Mouse (Mus musculus) T-helper 2 cell (primary cell): ENCODE measurements at regions not wholly inside any gene's neighbourhood (a gene's known extent, or its start where the extent isn't known, plus 50 kb on each side); places are given as distances from the start of the nearest gene placed in this dataset.

ENCODE experiments used
- in situ Hi-C: fragments of 300-600 bp; cut with MboI, MseI; formaldehyde crosslinking; loops from one replicate; pipeline ENCODE4 v1.15.1; 2025; ENCODE audit warnings: high pct_unique_total_duplicates

DNA sequence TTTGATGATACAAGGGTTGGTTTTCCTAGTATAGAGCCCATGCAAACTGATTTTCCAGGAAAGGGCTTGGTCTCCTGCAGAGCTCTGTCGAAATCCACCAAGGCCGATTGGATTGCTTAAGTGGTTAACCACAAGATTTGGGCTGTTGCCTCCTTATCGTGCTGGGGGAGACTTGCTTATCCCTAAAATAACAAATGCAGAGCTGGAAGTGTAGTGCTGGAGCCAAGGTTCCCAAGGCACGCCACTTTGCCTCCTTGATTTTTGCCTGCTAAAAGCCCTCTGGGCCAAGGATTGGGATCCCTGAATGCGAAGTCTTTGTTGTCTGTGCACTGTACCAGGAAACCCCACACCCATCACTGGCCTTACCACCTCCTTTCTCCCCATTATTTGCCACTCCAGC lies 52.8 kb upstream of the Tmem178 start:
- in situ Hi-C loops: loop anchor here (10.0 kb wide), 1 partner anchor 1507 kb away; no protein-coding TSS in a partner anchor

DNA sequence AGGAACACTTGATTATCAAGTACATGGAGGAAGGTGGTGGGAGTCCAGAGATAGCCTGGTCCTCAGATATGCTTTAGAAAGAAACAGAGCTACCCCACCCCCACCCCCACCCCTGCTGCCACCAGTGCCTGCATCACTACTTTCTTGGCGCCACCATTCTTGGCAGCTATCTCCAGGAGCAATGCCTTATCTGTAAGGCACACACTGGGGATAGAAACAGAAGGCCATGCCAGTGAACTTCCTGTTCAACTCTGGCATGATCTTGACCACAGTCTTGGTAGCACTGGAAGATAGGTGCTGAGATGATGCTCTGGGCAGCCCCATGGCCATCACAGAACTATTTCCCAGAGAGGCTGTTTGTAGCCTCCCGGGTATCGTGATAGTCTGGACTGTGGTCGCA lies 55.3 kb upstream of the Tmem178 start:
- in situ Hi-C loops: loop anchor here (10.0 kb wide), 1 partner anchor 616 kb away; no protein-coding TSS in a partner anchor

DNA sequence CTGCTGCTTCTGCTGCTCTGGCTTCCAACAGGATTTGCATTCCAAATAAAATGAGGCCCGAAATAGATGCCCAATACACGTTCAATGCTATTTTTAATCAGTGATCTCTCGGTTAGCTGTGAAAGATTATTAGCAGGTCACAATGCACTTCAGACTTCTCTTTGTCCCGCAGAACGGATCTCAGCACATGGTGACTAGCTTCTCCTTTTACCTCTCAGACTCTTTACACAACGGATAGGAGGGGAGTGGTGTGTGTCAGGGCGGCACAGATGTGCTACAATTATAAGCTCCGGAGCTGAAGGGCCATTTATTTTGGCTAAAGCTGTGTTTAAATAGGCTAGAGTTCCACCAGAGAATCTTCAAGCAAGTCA lies 56.7 kb upstream of the Tmem178 start:
- in situ Hi-C loops: loop anchor here (10.0 kb wide), 1 partner anchor 617 kb away; no protein-coding TSS in a partner anchor

DNA sequence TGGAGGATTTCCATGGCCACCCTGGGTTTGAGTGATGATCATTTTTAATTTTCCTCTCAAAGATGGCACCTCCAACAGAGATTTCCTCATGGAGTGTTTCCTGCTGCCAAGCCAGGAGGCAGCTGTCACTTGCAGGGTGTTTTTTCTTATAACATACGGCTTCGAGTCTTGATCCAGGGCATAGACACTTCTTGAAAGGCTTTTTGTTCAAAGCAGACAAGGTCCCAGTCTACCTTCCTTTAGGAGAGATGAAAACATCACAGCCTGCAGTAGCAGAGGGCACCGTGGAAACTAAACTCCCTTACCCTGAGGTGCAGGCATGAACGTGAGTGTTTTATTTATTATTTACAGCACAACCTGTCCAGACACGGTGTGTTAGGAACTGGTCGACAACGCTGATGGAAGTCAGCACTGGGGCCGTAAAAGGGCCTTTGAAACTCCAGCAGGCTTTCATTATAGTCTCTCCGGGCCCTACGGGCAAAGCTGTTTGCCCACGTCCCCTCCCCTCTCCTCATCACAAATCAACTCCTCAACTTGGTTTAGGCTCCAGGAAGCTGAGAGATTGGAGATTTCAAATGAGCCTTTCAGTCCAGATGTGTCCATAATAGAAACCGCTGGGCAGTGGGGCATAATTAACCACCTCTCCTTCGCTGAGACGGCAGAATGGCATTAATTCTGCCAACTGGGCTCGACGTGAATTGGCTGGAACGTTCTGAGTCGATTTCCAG lies 57.2 kb upstream of the Tmem178 start:
- in situ Hi-C loops: loop anchor here (10.0 kb wide), 1 partner anchor 618 kb away; no protein-coding TSS in a partner anchor

GRCm38 (mm10) chr17:80886211-80886701 lies 58.2 kb upstream of the Tmem178 start:
- in situ Hi-C loops: loop anchor here (10.0 kb wide), 1 partner anchor 619 kb away; no protein-coding TSS in a partner anchor

- in situ Hi-C loops: loop anchor here (10.0 kb wide), 1 partner anchor 619 kb away; no protein-coding TSS in a partner anchor
These were observed 58.7 kb upstream of the Tmem178 start for GRCm38 (mm10) chr17:80885706-80886105.

DNA sequence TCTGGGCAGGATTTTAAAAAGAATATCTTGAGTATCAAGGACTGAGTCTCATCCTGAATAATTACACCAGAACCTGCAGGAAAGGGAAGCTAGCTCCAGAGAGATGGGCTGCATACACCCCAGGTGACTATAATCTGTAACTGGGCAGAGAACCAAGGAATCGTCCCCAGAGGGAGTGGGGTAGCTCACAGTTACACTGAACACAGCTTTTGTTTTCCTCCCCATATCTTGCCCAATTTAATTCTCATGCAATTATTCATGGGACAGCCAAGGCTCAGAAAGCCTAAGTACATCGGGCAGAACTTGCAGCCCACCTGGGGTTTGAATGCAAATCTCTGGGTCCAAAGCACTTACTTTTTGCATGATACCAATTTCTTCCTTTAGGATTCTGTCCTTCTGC lies 59.5 kb upstream of the Tmem178 start:
- in situ Hi-C loops: loop anchor here (10.0 kb wide), 1 partner anchor 620 kb away; no protein-coding TSS in a partner anchor

DNA sequence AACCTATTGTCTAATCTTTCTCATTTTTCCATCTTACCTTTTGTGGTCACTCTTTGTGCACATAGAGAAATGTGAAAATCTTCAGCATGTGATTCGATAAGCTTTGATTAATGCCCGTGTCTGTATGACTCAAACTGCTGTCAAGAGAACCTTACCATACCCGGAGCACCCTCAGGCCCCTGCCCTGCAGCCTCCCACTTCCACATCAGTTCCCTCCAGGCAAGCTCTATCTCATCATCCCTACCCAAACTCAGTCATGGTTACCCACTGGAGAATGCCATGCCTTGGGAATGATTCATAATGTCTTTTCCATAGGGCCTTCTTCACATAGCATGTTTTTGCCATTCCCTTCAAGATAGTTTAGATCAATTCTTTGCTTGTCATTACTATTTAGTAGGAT lies 62.0 kb upstream of the Tmem178 start:
- in situ Hi-C loops: loop anchor here (10.0 kb wide), 1 partner anchor 622 kb away; no protein-coding TSS in a partner anchor

- in situ Hi-C loops: loop anchor here (10.0 kb wide), 1 partner anchor 624 kb away; no protein-coding TSS in a partner anchor
These were observed 64.1 kb upstream of the Tmem178 start for GRCm38 (mm10) chr17:80880325-80880724.

DNA sequence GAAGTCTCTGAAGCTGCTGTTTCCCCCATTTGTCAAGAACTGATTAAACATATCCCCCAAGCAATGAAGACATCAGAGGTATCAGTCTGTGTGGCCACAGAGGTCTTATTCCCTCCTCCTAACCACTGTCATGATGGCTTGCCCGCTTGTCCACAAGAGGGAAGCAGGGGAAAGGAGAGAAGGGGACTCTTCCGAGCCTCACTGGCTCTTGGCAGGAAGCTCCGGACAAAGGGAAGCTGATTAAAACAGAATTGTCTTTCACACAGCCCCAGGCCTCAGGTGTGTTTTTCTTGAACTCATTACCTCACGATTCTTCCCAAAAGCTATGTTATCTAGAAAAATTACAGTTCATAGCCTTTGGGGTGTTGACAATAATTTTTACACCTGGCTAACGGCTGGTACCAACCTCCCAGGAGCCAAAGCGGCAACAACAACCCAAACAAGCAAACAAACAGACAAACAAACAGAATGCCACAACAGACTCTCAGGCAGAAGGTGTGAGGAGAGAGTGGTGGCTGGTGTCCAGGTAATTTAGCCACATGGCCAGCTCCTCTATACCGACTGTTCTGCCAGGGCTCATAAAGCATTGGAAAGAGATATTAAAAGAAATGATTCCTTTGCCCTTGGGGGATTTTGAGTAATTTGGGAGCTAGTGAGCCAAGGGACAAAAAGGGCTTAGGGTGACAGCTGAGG lies 68.9 kb upstream of the Tmem178 start:
- in situ Hi-C loops: no loop called here

DNA sequence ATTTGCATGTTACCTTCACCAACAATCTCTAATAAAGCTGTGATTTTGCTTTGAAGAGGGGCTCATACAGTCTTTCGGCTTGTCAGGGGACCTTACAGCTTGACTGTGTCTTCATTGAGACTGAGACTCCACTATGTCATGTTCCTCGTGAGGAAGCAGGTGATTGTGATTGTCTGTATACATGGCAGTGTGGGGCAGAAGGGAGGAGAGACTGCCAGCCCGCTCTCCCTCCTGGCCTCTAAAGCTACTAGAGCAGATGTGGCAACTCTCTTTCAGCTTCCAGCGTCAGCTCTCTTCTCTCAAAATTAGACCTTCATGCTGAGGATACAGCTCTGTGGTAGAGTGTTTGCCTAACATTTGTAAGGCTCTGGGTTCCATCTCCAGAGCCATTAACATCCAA lies 73.5 kb upstream of the Tmem178 start:
- in situ Hi-C loops: no loop called here

- in situ Hi-C loops: no loop called here
These were observed 82.1 kb upstream of the Tmem178 start for GRCm38 (mm10) chr17:80862338-80862737.

DNA sequence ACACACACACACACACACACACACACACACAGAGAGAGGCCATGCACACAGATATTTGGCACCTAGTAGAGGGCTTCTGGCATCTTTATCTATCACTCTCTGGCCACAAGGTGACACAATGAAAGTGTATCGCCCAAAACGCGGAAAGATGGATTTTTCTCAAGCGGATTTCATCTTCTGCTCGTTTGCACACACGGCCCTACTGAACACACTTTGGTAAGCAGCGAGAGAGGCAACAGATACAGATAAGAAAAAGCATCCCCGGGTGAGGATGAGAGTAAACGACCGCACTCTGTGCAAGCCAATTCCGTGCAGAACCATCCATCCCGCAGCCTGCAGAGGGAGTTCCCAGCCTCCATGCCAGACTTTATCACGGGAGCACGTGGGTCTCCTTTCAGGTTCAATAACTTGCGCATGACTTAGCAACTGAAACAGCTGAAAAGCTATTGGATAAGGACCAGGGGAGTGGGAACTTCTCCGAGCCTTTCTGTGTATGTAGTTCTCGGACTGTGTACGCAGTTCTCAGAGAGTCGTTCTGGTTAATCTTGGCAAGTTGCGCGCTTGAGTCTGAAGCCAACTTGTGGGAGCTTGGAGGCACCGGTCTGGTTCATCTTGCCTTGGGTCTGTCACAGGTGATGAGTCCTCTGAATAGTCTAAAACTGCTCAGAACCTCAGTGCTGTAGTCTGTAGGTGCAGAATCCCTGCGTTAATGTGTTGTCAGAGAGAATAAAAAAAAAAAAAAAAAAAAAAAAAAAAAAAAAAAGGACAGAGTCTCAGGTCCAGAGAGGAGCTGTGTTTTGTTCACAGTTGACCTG lies 97.2 kb upstream of the Tmem178 start:
- in situ Hi-C loops: no loop called here

DNA sequence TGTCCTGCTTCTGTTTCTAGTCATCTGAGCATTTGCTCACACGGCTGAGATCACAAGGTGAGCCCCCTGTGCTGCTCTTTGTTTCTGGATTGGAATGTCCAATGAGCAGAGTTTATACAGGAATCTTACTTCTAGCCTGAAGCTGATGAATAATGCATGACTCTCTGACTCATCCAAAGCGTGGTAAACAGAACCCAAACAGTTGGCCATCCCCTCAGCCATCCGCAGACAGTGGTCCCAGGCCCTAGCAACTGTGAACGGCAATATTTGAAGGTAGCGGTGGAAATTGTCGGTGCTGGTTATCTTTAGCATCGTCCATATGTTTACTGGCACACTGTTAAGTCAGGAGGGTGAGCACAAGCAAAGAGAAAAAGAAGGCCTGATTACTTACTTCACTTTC lies 99.1 kb upstream of the Tmem178 start:
- in situ Hi-C loops: no loop called here

- in situ Hi-C loops: no loop called here
These were observed 102.5 kb upstream of the Tmem178 start for GRCm38 (mm10) chr17:80841903-80842302.

- in situ Hi-C loops: no loop called here
These were observed 103.5 kb upstream of the Tmem178 start for GRCm38 (mm10) chr17:80840896-80841295.

- in situ Hi-C loops: no loop called here
These were observed 104.0 kb upstream of the Tmem178 start for GRCm38 (mm10) chr17:80840452-80840851.

- in situ Hi-C loops: no loop called here
These were observed 106.4 kb upstream of the Map4k3 start for GRCm38 (mm10) chr17:80834701-80835100.

- in situ Hi-C loops: no loop called here
These were observed 105.9 kb upstream of the Map4k3 start for GRCm38 (mm10) chr17:80834176-80834517.

- in situ Hi-C loops: no loop called here
These were observed 105.3 kb upstream of the Map4k3 start for GRCm38 (mm10) chr17:80833355-80834175.

GRCm38 (mm10) chr17:80831686-80832085 lies 103.4 kb upstream of the Map4k3 start:
- in situ Hi-C loops: no loop called here
